Mouse (Mus musculus): ENCODE measurements around the gene Fam69a. TPM values are rescaled to one million over a fixed set of nuclear protein-coding genes. Genes with fewer than 3 reads are reported as not detected.
A peak's percentile ranks its signal among the peaks of the same experiment; 100 is the strongest.
"Not testable (repeated sequence)": the region's sequence is repeated elsewhere in the genome, so short reads cannot be mapped to it uniquely, and the experiment has no call there.

Fam69a gene
- polyA plus RNA-seq, 1 experiment from 2014 or later, result 21.3 TPM

DNA sequence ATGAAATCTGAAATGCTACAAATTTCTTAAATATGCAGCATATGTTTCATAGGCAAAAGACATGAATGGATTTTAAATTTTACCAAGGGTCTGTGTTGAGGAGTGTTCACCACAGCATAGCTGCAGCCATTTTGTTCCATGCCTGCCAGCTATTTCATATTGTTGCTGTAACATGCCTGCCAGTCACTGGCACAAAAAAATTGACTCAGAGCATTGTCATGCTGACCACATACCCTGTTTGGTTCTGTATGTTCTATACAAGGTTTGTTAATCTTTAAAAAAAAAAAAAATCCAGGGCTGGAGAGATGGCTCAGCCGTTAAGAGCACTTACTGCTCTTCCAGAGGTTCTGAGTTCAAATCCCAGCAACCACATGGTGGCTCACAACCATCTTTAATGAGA lies 48.4 kb downstream of the Fam69a start:
- H3K27me3 ChIP-seq; H3K9ac ChIP-seq; H3K9me3 ChIP-seq (replicated peaks); H3K4me1 ChIP-seq; H3K4me3 ChIP-seq (replicated peaks); H3K4me2 ChIP-seq; H3K27ac ChIP-seq; ATAC-seq (replicated peaks; ENCODE audit: low FRiP score); H3K36me3 ChIP-seq: not testable (repeated sequence)
- WGBS, result 82% methylated on average over 1 of the region's 1 CpGs

DNA sequence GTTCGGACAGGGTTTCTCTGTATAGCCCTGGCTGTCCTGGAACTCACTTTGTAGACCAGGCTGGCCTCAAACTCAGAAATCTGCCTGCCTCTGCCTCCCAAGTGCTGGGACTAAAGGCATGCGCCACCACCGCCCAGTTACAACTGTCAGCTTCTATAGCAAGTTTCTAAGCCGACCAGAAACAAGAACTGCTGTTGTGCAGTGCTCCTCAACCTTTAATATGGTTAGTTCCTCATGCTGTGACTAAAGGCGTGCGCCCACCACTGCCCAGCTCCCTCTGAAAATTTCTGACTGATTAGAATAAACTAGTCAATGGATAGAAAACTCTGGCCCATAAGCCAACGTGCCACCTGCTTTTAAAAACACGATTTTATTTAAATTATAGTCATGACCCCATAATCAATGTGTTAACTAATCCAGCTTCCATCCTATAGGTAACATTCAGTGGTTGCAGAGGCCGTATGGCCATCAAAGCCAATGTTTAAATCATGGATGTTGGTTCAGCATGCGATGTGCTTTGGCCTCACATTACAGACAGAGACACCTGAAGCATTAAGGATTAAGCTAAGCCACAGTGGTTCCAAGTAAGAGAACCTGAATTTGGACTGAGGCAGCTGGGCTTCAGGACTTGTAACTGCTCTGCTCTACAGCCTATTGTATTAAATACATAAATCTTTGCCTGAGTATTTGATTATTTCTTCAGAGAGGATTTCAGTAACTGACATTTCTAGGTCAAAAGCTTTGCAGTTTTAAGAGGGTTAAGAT lies 50.1 kb downstream of the Fam69a start:
- Histone ChIP-seq H3K27me3 (no peaks in the 10 kb centered on the region), H3K4me3 (replicated peaks) (no peak overlapping the region), H3K4me1 (0 out of 2 replicates have a peak, but pooled peaks cover 3% of the 10 kb centered on the region), H3K4me2 (no peak overlapping the region), H3K27ac (no peak overlapping the region), H3K9me3 (replicated peaks) (no peaks in the 10 kb centered on the region), H3K36me3 (no peaks in the 10 kb centered on the region), H3K9ac (no peak overlapping the region)
- ATAC-seq (replicated peaks; ENCODE audit: low FRiP score), result no peak
- 91% methylated on average over 10 of the region's 10 CpGs for WGBS

GRCm38 (mm10) chr5:107934770-107935543 lies 51.9 kb downstream of the Fam69a start:
- 89% methylated on average over 10 of the region's 10 CpGs for WGBS
- no peak overlapping the region for H3K4me3 ChIP-seq (replicated peaks)
- H3K4me1 ChIP-seq, result no peaks in the 10 kb centered on the region
- ATAC-seq (replicated peaks; ENCODE audit: low FRiP score), result no peak
- H3K9me3 ChIP-seq (replicated peaks), result no peaks in the 10 kb centered on the region
- H3K9ac ChIP-seq, result no peak overlapping the region
- H3K27ac ChIP-seq, result no peak overlapping the region
- no peaks in the 10 kb centered on the region for H3K36me3 ChIP-seq
- H3K4me2 ChIP-seq, result no peak overlapping the region
- no peaks in the 10 kb centered on the region for H3K27me3 ChIP-seq

GRCm38 (mm10) chr5:107933202-107933974 lies 53.5 kb downstream of the Fam69a start:
- Histone ChIP-seq H3K27me3 (no peaks in the 10 kb centered on the region), H3K27ac (no peak overlapping the region), H3K36me3 (no peaks in the 10 kb centered on the region), H3K4me3 (replicated peaks) (no peak overlapping the region), H3K9ac (no peak overlapping the region), H3K4me2 (no peak overlapping the region), H3K9me3 (replicated peaks) (no peaks in the 10 kb centered on the region), H3K4me1 (no peaks in the 10 kb centered on the region)
- WGBS, result 78% methylated on average over 4 of the region's 4 CpGs
- no peak for ATAC-seq (replicated peaks; ENCODE audit: low FRiP score)

DNA sequence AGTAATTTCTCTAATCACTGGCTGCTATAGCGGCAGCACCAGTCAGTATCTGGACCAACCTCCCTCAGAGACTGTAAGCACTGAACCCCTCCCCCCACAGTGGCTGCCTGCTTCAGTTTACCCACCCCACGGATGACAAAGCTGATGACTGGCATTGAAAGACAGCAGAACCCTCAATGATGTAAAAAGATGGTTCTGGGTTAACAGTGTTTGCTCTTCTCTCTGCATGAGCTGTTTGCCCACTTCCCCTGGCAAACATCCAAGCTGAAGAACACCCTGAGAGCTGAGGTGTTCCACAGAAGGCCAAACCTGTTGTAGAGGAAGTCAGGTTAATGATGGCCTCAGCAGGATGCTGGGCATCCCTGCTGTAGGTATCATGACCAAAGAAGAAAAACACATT lies 54.3 kb downstream of the Fam69a start:
- no peaks in the 10 kb centered on the region for H3K9me3 ChIP-seq (replicated peaks)

DNA sequence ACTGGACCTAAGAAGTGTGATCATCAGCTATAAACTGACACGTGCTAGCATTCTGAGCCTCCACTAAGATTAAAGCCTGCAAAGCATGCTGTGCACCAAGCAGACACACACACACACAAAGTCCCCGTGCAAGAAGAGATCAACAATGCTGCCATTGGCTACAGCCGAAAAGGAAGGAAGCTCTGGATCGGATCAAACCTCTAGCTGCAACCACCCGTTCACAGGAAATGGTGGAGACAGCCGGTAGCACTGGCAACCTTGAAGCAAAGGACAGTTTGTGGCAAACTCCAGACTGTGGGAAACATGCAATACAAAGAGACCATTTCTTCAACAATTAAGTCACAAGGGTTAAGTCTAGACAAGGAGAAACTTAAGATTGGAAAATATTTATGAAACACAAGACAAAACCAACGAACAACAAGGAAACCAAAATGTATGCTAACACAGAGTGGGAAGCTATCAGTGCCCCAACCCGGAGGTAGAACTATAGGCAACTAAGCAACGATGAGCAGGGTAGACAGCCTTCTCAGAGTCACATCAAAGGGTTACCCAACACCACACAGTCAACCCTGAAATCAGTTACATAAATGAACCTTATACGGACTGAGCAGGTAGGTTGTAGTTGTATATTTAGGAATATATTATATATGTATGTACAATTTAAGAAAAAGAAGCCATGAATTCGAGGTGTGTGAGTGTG lies 60.2 kb downstream of the Fam69a start:
- no peak overlapping the region for H3K4me3 ChIP-seq (replicated peaks)
- no peak overlapping the region for H3K27ac ChIP-seq

More for the DNA sequence above, 54.3 kb downstream of the Fam69a start:
- Histone ChIP-seq H3K9ac (no peak overlapping the region), H3K27ac (no peak overlapping the region), H3K4me1 (no peaks in the 10 kb centered on the region), H3K36me3 (no peaks in the 10 kb centered on the region), H3K27me3 (no peaks in the 10 kb centered on the region), H3K4me2 (no peak overlapping the region), H3K4me3 (replicated peaks) (no peak overlapping the region)
- ATAC-seq (replicated peaks; ENCODE audit: low FRiP score), result no peak
- whole genome bisulfite sequencing, result 65% methylated on average over 2 of the region's 2 CpGs

DNA sequence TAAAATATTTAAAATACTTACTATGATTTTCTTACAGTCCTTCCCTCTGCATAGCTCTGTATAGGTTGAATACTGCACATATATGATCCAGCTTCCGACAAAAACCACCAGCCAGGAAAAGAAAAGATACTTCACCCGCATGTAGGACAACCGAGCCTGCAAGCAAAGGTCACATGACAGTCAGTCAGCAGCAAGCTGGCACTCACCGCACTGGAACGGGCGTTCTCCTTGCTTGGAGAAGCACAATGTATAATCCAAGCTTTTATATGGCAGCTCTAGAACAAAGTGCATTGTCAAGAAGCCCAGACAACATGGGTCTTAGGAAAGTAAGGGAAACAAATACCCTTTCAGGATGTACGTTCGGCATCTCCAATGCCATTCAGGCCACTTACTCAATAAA lies 62.3 kb downstream of the Fam69a start:
- Histone ChIP-seq H3K36me3 (no peaks in the 10 kb centered on the region), H3K27me3 (no peaks in the 10 kb centered on the region), H3K4me2 (no peak overlapping the region), H3K27ac (no peak overlapping the region), H3K4me1 (no peaks in the 10 kb centered on the region), H3K9me3 (replicated peaks) (no peaks in the 10 kb centered on the region), H3K4me3 (replicated peaks) (no peak overlapping the region), H3K9ac (no peak overlapping the region)
- ATAC-seq (replicated peaks; ENCODE audit: low FRiP score), result no peak
- WGBS, result 87% methylated on average over 8 of the region's 8 CpGs

More for the DNA sequence above, 60.2 kb downstream of the Fam69a start:
- H3K4me1 ChIP-seq, result no peaks in the 10 kb centered on the region
- no peak overlapping the region for H3K9ac ChIP-seq
- H3K36me3 ChIP-seq, result no peaks in the 10 kb centered on the region
- H3K4me2 ChIP-seq, result no peak overlapping the region
- H3K27me3 ChIP-seq, result no peaks in the 10 kb centered on the region
- no peak for ATAC-seq (replicated peaks; ENCODE audit: low FRiP score)
- 78% methylated on average over 11 of the region's 11 CpGs for WGBS
- H3K9me3 ChIP-seq (replicated peaks), result no peaks in the 10 kb centered on the region

- H3K4me1 ChIP-seq, result no peaks in the 10 kb centered on the region
- no peak overlapping the region for H3K27ac ChIP-seq
- H3K36me3 ChIP-seq, result no peaks in the 10 kb centered on the region
- H3K27me3 ChIP-seq, result no peaks in the 10 kb centered on the region
- H3K4me3 ChIP-seq (replicated peaks), result no peak overlapping the region
- no peak overlapping the region for H3K4me2 ChIP-seq
- no peaks in the 10 kb centered on the region for H3K9me3 ChIP-seq (replicated peaks)
- no peak for ATAC-seq (replicated peaks; ENCODE audit: low FRiP score)
- H3K9ac ChIP-seq, result no peak overlapping the region
- WGBS, result 92% methylated on average over 1 of the region's 1 CpGs
Observed at GRCm38 (mm10) chr5:107922836-107923235, 64.0 kb downstream of the Fam69a start.

- ATAC-seq (replicated peaks; ENCODE audit: low FRiP score), result peak; percentile 45; the same call in 1 of the 2 replicates
- no peaks in the 10 kb centered on the region for H3K36me3 ChIP-seq
- no peaks in the 10 kb centered on the region for H3K27me3 ChIP-seq
- H3K4me3 ChIP-seq (replicated peaks), result no peak overlapping the region
- H3K27ac ChIP-seq, result no peak overlapping the region
- WGBS, result 70% methylated on average over 2 of the region's 2 CpGs
- no peaks in the 10 kb centered on the region for H3K9me3 ChIP-seq (replicated peaks)
- no peaks in the 10 kb centered on the region for H3K4me1 ChIP-seq
- no peak overlapping the region for H3K9ac ChIP-seq
- no peak overlapping the region for H3K4me2 ChIP-seq
Observed at GRCm38 (mm10) chr5:107921400-107922252, 65.3 kb downstream of the Fam69a start.

GRCm38 (mm10) chr5:107915280-107915679 lies 71.6 kb downstream of the Fam69a start:
- no peak overlapping the region for H3K9ac ChIP-seq
- ATAC-seq (replicated peaks; ENCODE audit: low FRiP score), result no peak
- H3K4me1 ChIP-seq, result no peaks in the 10 kb centered on the region
- H3K36me3 ChIP-seq, result peaks cover 3% of the 10 kb centered on the region
- 53% methylated on average over 4 of the region's 4 CpGs for WGBS
- no peaks in the 10 kb centered on the region for H3K9me3 ChIP-seq (replicated peaks)
- H3K4me2 ChIP-seq, result no peak overlapping the region
- no peak overlapping the region for H3K4me3 ChIP-seq (replicated peaks)
- no peaks in the 10 kb centered on the region for H3K27me3 ChIP-seq
- no peak overlapping the region for H3K27ac ChIP-seq

DNA sequence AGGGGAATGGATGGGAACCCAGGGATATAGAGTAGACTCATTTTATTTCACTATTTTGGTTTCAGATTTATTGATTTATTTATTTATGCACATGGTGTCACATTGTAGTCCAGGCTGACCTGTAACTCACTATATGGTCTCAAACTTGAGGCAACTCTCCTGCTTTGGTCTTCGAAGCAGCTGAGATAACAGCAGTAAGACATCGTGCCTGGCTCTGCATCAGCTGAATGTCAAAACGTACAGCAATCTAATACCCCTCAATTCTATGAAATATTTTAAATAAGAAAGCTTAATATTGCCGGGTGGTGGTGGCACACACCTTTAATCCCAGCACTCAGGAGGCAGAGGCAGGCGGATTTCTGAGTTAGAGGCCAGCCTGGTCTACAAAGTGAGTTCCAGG lies 75.9 kb downstream of the Fam69a start:
- H3K36me3 ChIP-seq, result peaks cover 45% of the 10 kb centered on the region
- H3K9ac ChIP-seq, result no peak overlapping the region
- ATAC-seq (replicated peaks; ENCODE audit: low FRiP score), result no peak
- no peak overlapping the region for H3K4me3 ChIP-seq (replicated peaks)
- H3K9me3 ChIP-seq (replicated peaks), result no peaks in the 10 kb centered on the region
- no peaks in the 10 kb centered on the region for H3K27me3 ChIP-seq
- WGBS, result 90% methylated on average over 5 of the region's 5 CpGs
- no peaks in the 10 kb centered on the region for H3K4me1 ChIP-seq
- no peak overlapping the region for H3K27ac ChIP-seq
- H3K4me2 ChIP-seq, result no peak overlapping the region

All from kidney, embryonic 15.5 days (tissue).